Mouse (Mus musculus): ENCODE measurements around the gene Resp18.

Resp18 gene

DNA sequence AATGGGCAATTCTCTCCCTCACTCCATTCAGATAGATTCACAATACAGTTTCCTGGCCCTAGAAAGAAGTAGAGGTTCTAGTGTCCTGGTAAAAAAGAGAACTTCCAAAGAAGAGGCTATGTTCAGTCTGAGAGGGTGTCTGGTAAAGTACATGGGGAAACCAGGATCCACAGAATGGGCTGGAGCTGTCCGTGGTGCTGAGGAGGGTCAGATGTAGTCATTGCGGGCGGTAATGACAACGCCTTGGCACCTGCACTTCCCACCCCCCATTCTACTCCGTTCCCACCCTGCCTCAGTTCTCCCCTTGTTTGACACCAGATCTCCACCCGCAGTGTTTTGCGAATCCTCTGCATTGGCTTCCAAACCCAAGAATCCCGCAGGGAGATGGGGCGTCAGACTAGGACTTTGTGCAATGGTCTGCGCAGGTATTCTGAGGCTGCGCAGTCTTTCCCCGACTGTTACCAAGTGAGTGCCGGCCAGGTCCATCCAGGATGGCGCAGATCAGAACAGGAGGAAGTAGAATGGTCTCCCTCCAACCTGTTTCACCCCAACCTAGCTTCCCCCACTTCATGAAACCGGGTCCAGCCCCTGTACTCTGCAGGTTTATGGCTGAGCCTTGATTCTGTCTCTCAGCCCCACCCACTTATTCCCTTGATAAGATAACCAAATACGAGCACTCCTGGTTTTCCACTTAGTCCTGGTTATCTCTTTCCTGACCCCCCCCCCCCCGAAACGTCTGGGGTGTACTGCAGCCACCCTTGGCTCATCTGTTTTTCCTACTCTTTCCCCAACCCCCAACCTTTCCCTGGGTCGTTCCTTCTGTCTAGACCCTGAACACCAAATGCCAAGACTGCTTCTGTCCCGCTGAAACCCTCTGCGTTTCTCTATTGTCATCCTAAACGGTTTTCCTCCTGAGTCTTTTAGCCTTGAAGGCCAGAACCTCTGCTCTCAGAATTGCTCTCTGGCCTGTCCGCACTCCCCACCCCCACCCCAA, 723 bp downstream of the Resp18 start:
- DNase-seq (ENCODE audit: low spot score) = no peak

DNA sequence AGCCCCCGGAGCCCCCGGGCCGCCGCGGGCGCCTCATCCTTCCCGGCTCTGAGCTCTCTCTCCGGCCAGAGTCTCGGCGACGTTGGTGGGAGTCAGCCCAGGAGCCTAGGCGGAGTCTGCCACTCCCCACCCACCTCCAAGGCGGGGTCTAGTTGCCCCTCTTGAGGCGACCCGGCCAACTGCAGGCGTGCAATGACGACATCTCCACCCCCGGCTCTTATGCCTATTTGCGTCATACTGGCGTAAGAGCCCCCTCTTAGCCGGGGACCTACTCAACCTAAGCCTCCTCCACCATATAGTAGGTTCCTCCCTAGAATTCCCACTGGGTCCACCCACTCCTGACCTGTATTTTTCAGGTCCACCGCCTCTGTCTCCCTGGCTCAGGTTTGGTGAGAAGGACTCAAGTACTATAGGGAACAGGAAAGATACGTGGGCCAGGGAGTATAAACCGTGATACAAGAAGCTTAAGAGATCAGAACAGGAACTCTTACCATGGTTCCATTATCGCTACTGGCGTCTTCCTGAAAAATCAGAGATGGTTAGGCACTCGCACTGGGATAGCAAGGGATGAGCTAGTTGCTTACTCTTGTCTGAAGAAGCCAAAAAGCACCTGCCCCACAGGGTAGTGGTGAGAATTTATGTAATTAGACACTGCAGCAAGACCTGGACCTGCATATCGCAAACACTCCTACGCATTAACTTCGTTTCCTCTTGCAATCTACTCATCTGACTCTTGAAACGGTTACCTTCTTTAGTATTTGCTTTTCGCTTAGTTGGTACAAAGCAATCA, 13.9 kb downstream of the Resp18 start, which contains the start of gene Ptprn:
TSS of gene Ptprn (minus strand) at position 412 of the 790 bp plus-strand sequence.
- no peak for DNase-seq (ENCODE audit: low spot score)

DNA sequence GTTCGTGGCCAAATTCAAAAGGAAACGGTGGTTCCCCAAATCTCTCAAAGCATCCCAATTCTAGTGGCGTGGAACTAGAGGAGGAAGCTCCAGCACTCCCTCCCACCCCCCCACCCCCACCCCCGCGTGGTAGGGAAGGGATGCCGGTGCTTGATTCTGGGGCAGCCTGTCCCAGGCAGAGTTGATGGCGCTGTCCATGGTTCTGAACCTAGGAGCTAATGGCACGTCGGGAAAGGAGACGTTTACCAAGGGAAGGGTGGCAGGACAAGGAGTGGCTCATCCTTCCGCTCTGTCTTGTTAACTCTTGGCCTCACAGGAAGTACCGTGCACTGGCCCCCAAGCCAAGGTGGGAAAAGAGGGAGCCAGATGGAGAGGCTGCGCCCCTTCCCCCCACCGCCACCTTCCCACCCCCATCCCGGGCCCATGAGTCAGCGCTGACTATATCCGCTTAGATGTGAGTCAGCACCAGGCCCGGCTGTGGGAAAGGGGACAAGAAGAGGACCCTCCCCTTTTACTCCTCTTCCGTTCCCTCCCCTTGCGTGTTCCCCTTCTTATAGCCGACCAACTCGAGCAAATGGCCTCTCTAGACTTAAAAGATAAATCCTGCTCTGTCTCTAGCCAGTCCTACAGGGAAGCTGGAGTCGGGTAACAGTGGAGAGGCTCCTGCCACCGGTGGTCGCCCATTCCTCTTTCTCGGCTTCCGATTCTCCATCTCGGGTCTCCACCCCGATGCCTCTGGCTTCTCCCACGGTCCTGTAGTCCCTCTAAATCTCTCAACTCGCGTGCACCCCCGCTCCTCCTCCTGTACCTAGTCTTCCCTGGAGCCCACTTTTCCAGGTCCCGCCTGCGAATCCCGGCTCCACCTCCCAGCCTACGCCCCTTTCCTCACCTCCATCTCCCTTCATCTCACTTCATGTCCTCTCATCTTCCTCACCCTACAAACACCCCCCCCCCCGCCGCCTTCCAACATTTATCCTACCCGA, 15.0 kb downstream of the Resp18 start:
- DNase-seq (ENCODE audit: low spot score) = no peak

DNA sequence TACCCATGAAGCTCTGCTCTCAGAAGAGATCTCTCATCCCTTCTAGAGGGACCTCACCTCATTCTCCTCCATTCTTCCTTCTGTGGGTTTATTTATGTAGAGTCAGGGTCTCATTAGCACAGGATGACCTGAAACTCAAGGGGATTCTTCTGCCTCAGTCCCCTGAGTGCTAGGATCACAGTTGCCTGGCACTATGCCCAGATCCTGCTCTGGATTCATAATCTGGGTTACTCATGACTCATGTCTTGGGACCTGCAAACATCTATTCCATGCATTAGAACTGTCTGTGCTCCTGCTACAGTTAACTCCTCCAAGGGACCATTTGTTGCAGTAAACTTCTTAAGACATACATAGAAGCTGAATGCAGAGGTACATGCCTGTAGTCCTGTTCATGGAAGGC, 16.9 kb downstream of the Resp18 start:
- no peak for DNase-seq (ENCODE audit: low spot score)

GRCm38 (mm10) chr1:75255516-75256046, 22.6 kb downstream of the Resp18 start:
- no peak for DNase-seq (ENCODE audit: low spot score)

- no peak for DNase-seq (ENCODE audit: low spot score)
These were observed 23.6 kb downstream of the Resp18 start for GRCm38 (mm10) chr1:75254625-75255013.

DNA sequence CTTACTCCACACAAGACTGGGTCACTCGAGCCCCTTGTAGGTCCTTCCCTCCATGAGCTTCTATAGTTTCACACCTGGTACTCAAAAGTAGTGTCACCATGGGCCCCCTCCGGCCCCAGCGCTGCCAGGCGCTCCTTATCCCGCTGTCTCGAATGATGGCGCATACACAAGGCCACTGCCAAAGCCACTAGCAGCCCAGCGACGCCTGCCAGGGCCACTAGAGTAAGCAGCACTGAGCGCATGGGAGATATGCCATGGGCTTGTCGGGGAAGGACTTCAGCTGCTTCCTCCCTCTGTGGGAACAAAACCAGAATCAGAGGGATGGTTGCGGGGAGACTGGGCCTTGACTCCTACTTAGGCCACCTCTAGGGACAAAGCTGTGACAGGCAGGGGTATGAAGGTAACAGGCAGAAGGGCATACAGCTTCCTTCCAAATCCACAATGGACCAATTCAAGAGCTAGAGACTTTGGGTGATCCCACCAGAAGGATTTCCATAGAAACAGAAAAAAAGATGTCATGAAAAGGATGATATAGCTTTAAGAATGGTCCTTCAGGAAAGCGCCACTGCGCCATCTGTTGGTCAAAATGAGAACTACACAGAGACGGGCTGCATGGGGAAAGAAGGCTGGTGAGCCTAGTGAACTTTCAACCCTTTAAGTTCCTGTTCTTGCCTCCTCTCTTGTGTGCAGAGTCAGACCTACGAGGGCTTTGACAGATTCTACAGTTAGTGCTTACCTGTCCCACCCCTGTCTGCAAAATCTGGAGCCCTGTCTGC, 24.2 kb downstream of the Resp18 start:
- peak; percentile 79 for DNase-seq (ENCODE audit: low spot score)

DNA sequence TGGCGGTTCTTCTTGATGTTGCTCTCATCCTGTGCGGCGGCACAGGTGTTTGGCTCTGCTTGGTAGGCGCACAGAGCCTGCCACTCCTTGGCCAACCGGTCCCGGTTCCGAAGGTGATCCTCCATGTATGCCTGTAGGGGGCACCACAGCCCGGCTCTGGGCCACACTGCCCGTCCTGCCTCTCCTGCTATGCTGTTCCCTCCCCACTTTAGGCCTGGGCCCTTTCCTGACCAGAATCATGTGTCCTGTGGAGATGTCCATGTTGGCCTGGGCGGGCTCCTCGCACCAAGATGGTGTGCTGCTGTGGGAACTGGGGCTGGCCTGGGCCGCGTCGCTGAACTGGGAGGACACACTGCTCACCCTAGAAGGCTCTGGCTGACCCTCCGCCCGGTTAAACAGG, 25.2 kb downstream of the Resp18 start:
- DNase-seq (ENCODE audit: low spot score) = no peak

GRCm38 (mm10) chr1:75252308-75252707, 25.9 kb downstream of the Resp18 start:
- DNase-seq (ENCODE audit: low spot score) = no peak

- peak; percentile 82 for DNase-seq (ENCODE audit: low spot score)
These were observed 26.9 kb downstream of the Resp18 start for GRCm38 (mm10) chr1:75251112-75251970.

DNA sequence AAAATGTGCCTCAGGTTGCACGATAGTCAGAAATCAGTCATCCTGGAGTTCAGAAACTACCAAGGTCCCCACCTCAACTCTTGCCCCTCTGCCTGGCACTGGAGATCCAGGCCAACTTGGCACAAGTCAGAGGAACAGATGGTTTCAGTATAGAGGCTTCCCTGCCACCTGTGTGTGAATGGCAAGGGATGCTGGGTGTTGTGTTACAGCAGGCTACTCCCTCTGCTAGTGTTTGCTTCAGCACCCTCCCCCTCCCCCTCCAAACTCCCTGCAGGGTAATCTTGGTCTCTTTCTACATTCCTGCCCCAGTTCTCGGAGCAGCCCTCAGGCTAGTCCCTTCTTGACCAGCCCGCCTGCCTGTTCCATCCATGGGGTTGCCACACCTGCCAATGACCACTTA, 27.7 kb downstream of the Resp18 start:
- DNase-seq (ENCODE audit: low spot score) = no peak

- no peak for DNase-seq (ENCODE audit: low spot score)
These were observed 30.0 kb downstream of the Resp18 start for GRCm38 (mm10) chr1:75248041-75248772.

- DNase-seq (ENCODE audit: low spot score) = no peak
These were observed 30.9 kb downstream of the Resp18 start for GRCm38 (mm10) chr1:75247071-75247930.

GRCm38 (mm10) chr1:75244836-75245235, 33.4 kb downstream of the Resp18 start:
- no peak for DNase-seq (ENCODE audit: low spot score)

- no peak for DNase-seq (ENCODE audit: low spot score)
These were observed 33.9 kb downstream of the Resp18 start for GRCm38 (mm10) chr1:75244175-75244826.

- DNase-seq (ENCODE audit: low spot score) = no peak
These were observed 34.8 kb downstream of the Resp18 start for GRCm38 (mm10) chr1:75243411-75243810.

DNA sequence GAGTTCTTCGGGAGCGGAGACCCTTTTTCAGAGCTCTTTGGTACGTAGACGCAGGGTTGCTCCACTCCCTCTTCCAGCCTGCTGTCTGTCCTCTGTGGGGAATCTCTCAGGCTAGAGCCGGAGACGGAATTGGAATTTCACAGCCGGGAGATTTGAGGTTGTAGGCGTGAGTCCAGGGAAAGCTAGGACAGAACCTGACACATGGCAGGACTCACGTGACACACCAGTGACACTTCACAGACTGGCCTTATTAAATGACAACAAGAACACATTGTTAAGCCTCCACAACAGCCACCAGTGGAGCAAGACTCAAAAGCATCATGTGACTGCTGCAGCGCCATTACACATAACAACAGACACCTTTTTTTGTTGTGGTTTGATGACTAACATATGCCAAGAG, 38.6 kb downstream of the Resp18 start:
- no peak for DNase-seq (ENCODE audit: low spot score)

Measured in spleen, adult 12 weeks (tissue).